Mouse (Mus musculus): ENCODE results near the gene Endod1. TPM values are rescaled to one million over a fixed set of nuclear protein-coding genes. Genes with fewer than 3 reads are reported as not detected.
A peak's percentile ranks its signal among the peaks of the same experiment; 100 is the strongest.

The Endod1 gene
- polyA plus RNA-seq, 1 experiment from 2014 or later = 6.7 TPM

GRCm38 (mm10) chr9:14385665-14386064 is 4.4 kb upstream of the Endod1 start:
- no peak overlapping the region for H3K27ac ChIP-seq (ENCODE audit: low read depth, low read length)
- no peaks in the 10 kb centered on the region; the same call in 1 of the 2 replicates for H3K4me1 ChIP-seq (replicated peaks; ENCODE audit: control insufficient read depth, insufficient read depth, low read length)
- ATAC-seq (replicated peaks; ENCODE audit: low FRiP score) = no peak
- 87% methylated on average over 8 of the region's 8 CpGs for WGBS
- H3K27me3 ChIP-seq (ENCODE audit: control insufficient read depth, insufficient read depth, low read length) = no peaks in the 10 kb centered on the region
- DNase-seq (ENCODE audit: low spot score) = no peak
- H3K36me3 ChIP-seq (ENCODE audit: control insufficient read depth, insufficient read depth, low read length) = no peaks in the 10 kb centered on the region
- no peak overlapping the region for H3K4me2 ChIP-seq (ENCODE audit: low read depth, low read length, severe bottlenecking)
- no peak overlapping the region for H3K4me3 ChIP-seq (ENCODE audit: low read depth, low read length)
- H3K9me3 ChIP-seq (ENCODE audit: control insufficient read depth, low read length) = no peaks in the 10 kb centered on the region
- H3K9ac ChIP-seq (ENCODE audit: low read length) = no peak overlapping the region

GRCm38 (mm10) chr9:14383186-14383920 is 2.0 kb upstream of the Endod1 start:
- Histone ChIP-seq H3K4me2 (ENCODE audit: low read depth, low read length, severe bottlenecking) (no peak overlapping the region), H3K9ac (ENCODE audit: low read length) (no peak overlapping the region), H3K4me3 (ENCODE audit: low read depth, low read length) (no peak overlapping the region), H3K4me1 (replicated peaks; ENCODE audit: control insufficient read depth, insufficient read depth, low read length) (peaks cover 8% of the 10 kb centered on the region; the same call in 1 of the 2 replicates), H3K27ac (ENCODE audit: low read depth, low read length) (no peak overlapping the region), H3K9me3 (ENCODE audit: control insufficient read depth, low read length) (no peaks in the 10 kb centered on the region), H3K27me3 (ENCODE audit: control insufficient read depth, insufficient read depth, low read length) (no peaks in the 10 kb centered on the region), H3K36me3 (ENCODE audit: control insufficient read depth, insufficient read depth, low read length) (no peaks in the 10 kb centered on the region)
- ATAC-seq (replicated peaks; ENCODE audit: low FRiP score) (no peak), DNase-seq (ENCODE audit: low spot score) (no peak)
- WGBS = 80% methylated on average over 4 of the region's 4 CpGs

GRCm38 (mm10) chr9:14382256-14382791 is 1.0 kb upstream of the Endod1 start:
- H3K36me3 ChIP-seq (ENCODE audit: control insufficient read depth, insufficient read depth, low read length) = no peaks in the 10 kb centered on the region
- no peak overlapping the region for H3K4me3 ChIP-seq (ENCODE audit: low read depth, low read length)
- 75% methylated on average over 5 of the region's 5 CpGs for WGBS
- ATAC-seq (replicated peaks; ENCODE audit: low FRiP score) (no peak), DNase-seq (ENCODE audit: low spot score) (no peak)
- H3K4me2 ChIP-seq (ENCODE audit: low read depth, low read length, severe bottlenecking) = no peak overlapping the region
- H3K9me3 ChIP-seq (ENCODE audit: control insufficient read depth, low read length) = no peaks in the 10 kb centered on the region
- no peaks in the 10 kb centered on the region for H3K27me3 ChIP-seq (ENCODE audit: control insufficient read depth, insufficient read depth, low read length)
- no peak overlapping the region for H3K9ac ChIP-seq (ENCODE audit: low read length)
- H3K27ac ChIP-seq (ENCODE audit: low read depth, low read length) = no peak overlapping the region
- peaks cover 8% of the 10 kb centered on the region; the same call in 1 of the 2 replicates for H3K4me1 ChIP-seq (replicated peaks; ENCODE audit: control insufficient read depth, insufficient read depth, low read length)

- Histone ChIP-seq H3K27ac (ENCODE audit: low read depth, low read length) (peak overlapping the region; percentile 15; the same call in 1 of the 2 replicates), H3K9ac (ENCODE audit: low read length) (peak overlapping the region; percentile 68), H3K4me1 (replicated peaks; ENCODE audit: control insufficient read depth, insufficient read depth, low read length) (peaks cover 8% of the 10 kb centered on the region; the same call in 1 of the 2 replicates), H3K36me3 (ENCODE audit: control insufficient read depth, insufficient read depth, low read length) (no peaks in the 10 kb centered on the region), H3K4me2 (ENCODE audit: low read depth, low read length, severe bottlenecking) (peak overlapping the region; percentile 96), H3K4me3 (ENCODE audit: low read depth, low read length) (peak overlapping the region; percentile 61), H3K27me3 (ENCODE audit: control insufficient read depth, insufficient read depth, low read length) (no peaks in the 10 kb centered on the region), H3K9me3 (ENCODE audit: control insufficient read depth, low read length) (no peaks in the 10 kb centered on the region)
- WGBS = under 1% methylated on average over 76 of the region's 76 CpGs
- ATAC-seq (replicated peaks; ENCODE audit: low FRiP score) = peak; percentile 95
- peak; percentile 87 for DNase-seq (ENCODE audit: low spot score)
Observed at GRCm38 (mm10) chr9:14380386-14381285, 671 bp downstream of the Endod1 start.

GRCm38 (mm10) chr9:14379769-14380385 is 1.4 kb downstream of the Endod1 start:
- DNase-seq (ENCODE audit: low spot score) (no peak), ATAC-seq (replicated peaks; ENCODE audit: low FRiP score) (no peak)
- H3K9me3 ChIP-seq (ENCODE audit: control insufficient read depth, low read length) = no peaks in the 10 kb centered on the region
- 19% methylated on average over 8 of the region's 8 CpGs for WGBS
- H3K36me3 ChIP-seq (ENCODE audit: control insufficient read depth, insufficient read depth, low read length) = no peaks in the 10 kb centered on the region
- H3K4me3 ChIP-seq (ENCODE audit: low read depth, low read length) = peak overlapping the region; percentile 61
- no peak overlapping the region for H3K27ac ChIP-seq (ENCODE audit: low read depth, low read length)
- H3K27me3 ChIP-seq (ENCODE audit: control insufficient read depth, insufficient read depth, low read length) = no peaks in the 10 kb centered on the region
- peak overlapping the region; percentile 96 for H3K4me2 ChIP-seq (ENCODE audit: low read depth, low read length, severe bottlenecking)
- H3K9ac ChIP-seq (ENCODE audit: low read length) = peak overlapping the region; percentile 68; the same call in 1 of the 2 replicates
- peaks cover 8% of the 10 kb centered on the region; the same call in 1 of the 2 replicates for H3K4me1 ChIP-seq (replicated peaks; ENCODE audit: control insufficient read depth, insufficient read depth, low read length)

- no peak for DNase-seq (ENCODE audit: low spot score)
Observed at GRCm38 (mm10) chr9:14378151-14378550, 3.2 kb downstream of the Endod1 start.

GRCm38 (mm10) chr9:14376149-14376548 is 5.2 kb downstream of the Endod1 start:
- Histone ChIP-seq H3K27ac (ENCODE audit: low read depth, low read length) (no peak overlapping the region), H3K4me3 (ENCODE audit: low read depth, low read length) (no peak overlapping the region), H3K4me1 (replicated peaks; ENCODE audit: control insufficient read depth, insufficient read depth, low read length) (peaks cover 8% of the 10 kb centered on the region; the same call in 1 of the 2 replicates), H3K9ac (ENCODE audit: low read length) (no peak overlapping the region), H3K27me3 (ENCODE audit: control insufficient read depth, insufficient read depth, low read length) (no peaks in the 10 kb centered on the region), H3K4me2 (ENCODE audit: low read depth, low read length, severe bottlenecking) (no peak overlapping the region), H3K9me3 (ENCODE audit: control insufficient read depth, low read length) (no peaks in the 10 kb centered on the region), H3K36me3 (ENCODE audit: control insufficient read depth, insufficient read depth, low read length) (no peaks in the 10 kb centered on the region)
- 90% methylated on average over 4 of the region's 4 CpGs for WGBS
- ATAC-seq (replicated peaks; ENCODE audit: low FRiP score) (no peak), DNase-seq (ENCODE audit: low spot score) (no peak)

More at GRCm38 (mm10) chr9:14378151-14378550, 3.2 kb downstream of the Endod1 start:
- 95% methylated on average over 2 of the region's 2 CpGs for WGBS
- H3K36me3 ChIP-seq (ENCODE audit: control insufficient read depth, insufficient read depth, low read length) = no peaks in the 10 kb centered on the region
- H3K4me3 ChIP-seq (ENCODE audit: low read depth, low read length) = no peak overlapping the region
- no peak for ATAC-seq (replicated peaks; ENCODE audit: low FRiP score)
- H3K4me2 ChIP-seq (ENCODE audit: low read depth, low read length, severe bottlenecking) = no peak overlapping the region
- no peak overlapping the region for H3K27ac ChIP-seq (ENCODE audit: low read depth, low read length)
- H3K27me3 ChIP-seq (ENCODE audit: control insufficient read depth, insufficient read depth, low read length) = no peaks in the 10 kb centered on the region
- no peak overlapping the region for H3K9ac ChIP-seq (ENCODE audit: low read length)
- peaks cover 8% of the 10 kb centered on the region; the same call in 1 of the 2 replicates for H3K4me1 ChIP-seq (replicated peaks; ENCODE audit: control insufficient read depth, insufficient read depth, low read length)
- H3K9me3 ChIP-seq (ENCODE audit: control insufficient read depth, low read length) = no peaks in the 10 kb centered on the region

GRCm38 (mm10) chr9:14372440-14372839 is 8.9 kb downstream of the Endod1 start:
- Histone ChIP-seq H3K36me3 (ENCODE audit: control insufficient read depth, insufficient read depth, low read length) (no peaks in the 10 kb centered on the region), H3K4me1 (replicated peaks; ENCODE audit: control insufficient read depth, insufficient read depth, low read length) (no peaks in the 10 kb centered on the region), H3K9ac (ENCODE audit: low read length) (no peak overlapping the region), H3K27ac (ENCODE audit: low read depth, low read length) (no peak overlapping the region), H3K9me3 (ENCODE audit: control insufficient read depth, low read length) (no peaks in the 10 kb centered on the region), H3K4me2 (ENCODE audit: low read depth, low read length, severe bottlenecking) (no peak overlapping the region), H3K4me3 (ENCODE audit: low read depth, low read length) (no peak overlapping the region), H3K27me3 (ENCODE audit: control insufficient read depth, insufficient read depth, low read length) (no peaks in the 10 kb centered on the region)
- no peak for ATAC-seq (replicated peaks; ENCODE audit: low FRiP score)
- no peak for DNase-seq (ENCODE audit: low spot score)
